ENCODE assay signal across 27 mouse cellular contexts in genomic region chr3:81521804-81522203, GRCm38 (mm10).
DNase-seq lines count a peak whose midpoint lies in the region; ATAC-seq and TF ChIP-seq lines count a peak whose summit lies in the region.
"Had no signal": no experiment of that assay in that cellular context is flagged by ENCODE, and none has a peak within 500 bp of the region (broad histone marks: within the 10 kb centered on the region; RNA-seq: fewer than 3 reads in every experiment).

No protein-coding gene starts in this region.

- H3K27ac ChIP-seq in forebrain, embryonic 11.5 days (ENCODE audit: low read depth, low read length), result no peak overlapping the region
- no peak overlapping the region for H3K27ac ChIP-seq in forebrain, embryonic 10.5 days
- no peak overlapping the region for H3K27ac ChIP-seq in midbrain, embryonic 12.5 days (replicated peaks)
- H3K27ac ChIP-seq in midbrain, postnatal 0 days (ENCODE audit: low read depth, low read length), result no peak overlapping the region
- H3K27ac ChIP-seq in midbrain, embryonic 16.5 days (ENCODE audit: low read length), result no peak overlapping the region
- H3K27ac ChIP-seq in intestine, embryonic 15.5 days, result no peak overlapping the region
- H3K27ac ChIP-seq: embryonic facial prominence, embryonic 10.5 days; embryonic facial prominence, embryonic 12.5 days; forebrain, embryonic 12.5 days had no signal

- no peak overlapping the region for H3K9ac ChIP-seq in forebrain, embryonic 11.5 days (ENCODE audit: low read length)
- no peak overlapping the region for H3K9ac ChIP-seq in midbrain, embryonic 12.5 days (replicated peaks)
- H3K9ac ChIP-seq in midbrain, postnatal 0 days (replicated peaks; ENCODE audit: low read length, poor library complexity, severe bottlenecking), result no peak overlapping the region
- no peak overlapping the region for H3K9ac ChIP-seq in midbrain, embryonic 16.5 days (ENCODE audit: low read depth, low read length)
- no peak overlapping the region for H3K9ac ChIP-seq in intestine, embryonic 15.5 days
- H3K9ac ChIP-seq: embryonic facial prominence, embryonic 12.5 days; forebrain, embryonic 12.5 days had no signal

- no peaks in the 10 kb centered on the region for H3K36me3 ChIP-seq in forebrain, embryonic 11.5 days (ENCODE audit: control insufficient read depth, insufficient read depth, low read length)
- no peaks in the 10 kb centered on the region for H3K36me3 ChIP-seq in forebrain, embryonic 10.5 days (replicated peaks)
- no peaks in the 10 kb centered on the region for H3K36me3 ChIP-seq in midbrain, embryonic 12.5 days
- no peaks in the 10 kb centered on the region for H3K36me3 ChIP-seq in midbrain, postnatal 0 days (ENCODE audit: insufficient read depth, low read length)
- H3K36me3 ChIP-seq in midbrain, embryonic 16.5 days (ENCODE audit: control insufficient read depth, insufficient read depth, low read length), result no peaks in the 10 kb centered on the region
- H3K36me3 ChIP-seq in intestine, embryonic 15.5 days, result no peaks in the 10 kb centered on the region
- H3K36me3 ChIP-seq: embryonic facial prominence, embryonic 10.5 days; embryonic facial prominence, embryonic 12.5 days; forebrain, embryonic 12.5 days; G1E had no signal

- H3K27me3 ChIP-seq in forebrain, embryonic 11.5 days (ENCODE audit: control insufficient read depth, insufficient read depth, low read length), result no peaks in the 10 kb centered on the region
- H3K27me3 ChIP-seq in forebrain, embryonic 10.5 days (ENCODE audit: poor library complexity, severe bottlenecking), result no peaks in the 10 kb centered on the region
- H3K27me3 ChIP-seq in midbrain, embryonic 12.5 days, result no peaks in the 10 kb centered on the region
- H3K27me3 ChIP-seq in midbrain, postnatal 0 days (ENCODE audit: insufficient read depth, low read length), result no peaks in the 10 kb centered on the region
- no peaks in the 10 kb centered on the region for H3K27me3 ChIP-seq in midbrain, embryonic 16.5 days (ENCODE audit: control insufficient read depth, insufficient read depth, low read depth, low read length)
- H3K27me3 ChIP-seq in intestine, embryonic 15.5 days (replicated peaks), result no peaks in the 10 kb centered on the region
- H3K27me3 ChIP-seq: CH12.LX; embryonic facial prominence, embryonic 12.5 days; forebrain, embryonic 12.5 days had no signal

- no peak for DNase-seq in forebrain, embryonic 11.5 days (ENCODE audit: low spot score)
- DNase-seq in forebrain, embryonic 10.5 days (ENCODE audit: extremely low spot score, low spot score), result no peak
- DNase-seq in midbrain, postnatal 0 days (ENCODE audit: low spot score), result no peak
- DNase-seq in brain, embryonic 14.5 days (ENCODE audit: low read depth), result peak; percentile 37
- DNase-seq: adrenal gland, adult 8-10 months; adrenal gland, postnatal 14 days; adrenal gland, postnatal 36 days; B cell, adult 2 months; cerebellum, adult 11 months; cerebellum, adult 18-20 months; cerebellum, adult 9-10 months; cerebellum, postnatal 10 days; cerebellum, postnatal 25 days had no signal

- no peak for TF ChIP-seq CTCF in midbrain, postnatal 0 days (IDR thresholded peaks at IDR 0.05)
- no peak for TF ChIP-seq CTCF in brain, embryonic 14.5 days (IDR thresholded peaks at IDR 0.05; ENCODE audit: borderline replicate concordance, extremely low read depth, insufficient read depth, insufficient read length)

- no peaks in the 10 kb centered on the region for H3K9me3 ChIP-seq in forebrain, embryonic 11.5 days (ENCODE audit: control insufficient read depth, low read length)
- H3K9me3 ChIP-seq in forebrain, embryonic 10.5 days, result no peaks in the 10 kb centered on the region
- no peaks in the 10 kb centered on the region for H3K9me3 ChIP-seq in midbrain, embryonic 12.5 days
- no peaks in the 10 kb centered on the region for H3K9me3 ChIP-seq in midbrain, postnatal 0 days (ENCODE audit: low read length)
- H3K9me3 ChIP-seq in midbrain, embryonic 16.5 days (replicated peaks; ENCODE audit: control insufficient read depth, low read length, poor library complexity, severe bottlenecking), result no peaks in the 10 kb centered on the region
- no peaks in the 10 kb centered on the region for H3K9me3 ChIP-seq in intestine, embryonic 15.5 days
- H3K9me3 ChIP-seq: embryonic facial prominence, embryonic 10.5 days; embryonic facial prominence, embryonic 12.5 days; forebrain, embryonic 12.5 days; G1E had no signal

- H3K4me2 ChIP-seq in forebrain, embryonic 11.5 days (ENCODE audit: low read depth, low read length, severe bottlenecking), result no peak overlapping the region
- H3K4me2 ChIP-seq in midbrain, embryonic 12.5 days (replicated peaks), result no peak overlapping the region
- no peak overlapping the region for H3K4me2 ChIP-seq in midbrain, postnatal 0 days (ENCODE audit: low read depth, low read length, poor library complexity, severe bottlenecking)
- no peak overlapping the region for H3K4me2 ChIP-seq in midbrain, embryonic 16.5 days (ENCODE audit: low read length)
- H3K4me2 ChIP-seq in intestine, embryonic 15.5 days (replicated peaks), result no peak overlapping the region
- H3K4me2 ChIP-seq: embryonic facial prominence, embryonic 12.5 days; forebrain, embryonic 12.5 days had no signal

- WGBS in forebrain, embryonic 11.5 days, result 57% methylated on average over 4 of the region's 4 CpGs
- WGBS in forebrain, embryonic 10.5 days, result 80% methylated on average over 4 of the region's 4 CpGs
- WGBS in midbrain, embryonic 12.5 days, result 23% methylated on average over 4 of the region's 4 CpGs
- 18% methylated on average over 4 of the region's 4 CpGs for WGBS in midbrain, postnatal 0 days
- 10% methylated on average over 4 of the region's 4 CpGs for WGBS in midbrain, embryonic 16.5 days
- 84% methylated on average over 4 of the region's 4 CpGs for WGBS in intestine, embryonic 15.5 days

- ATAC-seq in forebrain, embryonic 11.5 days (replicated peaks; ENCODE audit: low FRiP score), result peak; percentile 30; the same call in 1 of the 2 replicates
- peak; percentile 91 for ATAC-seq in midbrain, embryonic 12.5 days (ENCODE audit: low FRiP score, low read depth)
- no peak for ATAC-seq in midbrain, postnatal 0 days (ENCODE audit: low FRiP score)
- 0 out of 2 replicates have a peak, but pooled peaks have one; percentile 28 for ATAC-seq in midbrain, embryonic 16.5 days
- ATAC-seq in intestine, embryonic 15.5 days, result no peak
- ATAC-seq: activated CD4-positive, CD25-positive, alpha-beta regulatory T cell, adult 4 months; CD4-positive, CD25-positive, alpha-beta regulatory T cell, adult 4 months; forebrain, embryonic 14.5 days; forebrain, embryonic 16.5 days; Patski had no signal

- no peak for TF ChIP-seq POLR2A in brain, embryonic 14.5 days (IDR thresholded peaks at IDR 0.05; ENCODE audit: borderline replicate concordance, extremely low read depth, insufficient read depth, insufficient read length, poor library complexity, severe bottlenecking)

- no peaks in the 10 kb centered on the region for H3K4me1 ChIP-seq in forebrain, embryonic 11.5 days (replicated peaks; ENCODE audit: control insufficient read depth, insufficient read depth, low read length)
- H3K4me1 ChIP-seq in forebrain, embryonic 10.5 days, result no peaks in the 10 kb centered on the region
- H3K4me1 ChIP-seq in midbrain, embryonic 12.5 days, result peaks cover 5% of the 10 kb centered on the region; the same call in 1 of the 2 replicates
- no peaks in the 10 kb centered on the region for H3K4me1 ChIP-seq in midbrain, postnatal 0 days (ENCODE audit: insufficient read depth, low read length)
- H3K4me1 ChIP-seq in midbrain, embryonic 16.5 days (ENCODE audit: control insufficient read depth, insufficient read depth, low read length), result no peaks in the 10 kb centered on the region
- H3K4me1 ChIP-seq in intestine, embryonic 15.5 days (replicated peaks), result no peaks in the 10 kb centered on the region
- H3K4me1 ChIP-seq: embryonic facial prominence, embryonic 10.5 days; embryonic facial prominence, embryonic 12.5 days had no signal

- H3K4me3 ChIP-seq in forebrain, embryonic 11.5 days (ENCODE audit: low read depth, low read length), result no peak overlapping the region
- no peak overlapping the region for H3K4me3 ChIP-seq in forebrain, embryonic 10.5 days
- H3K4me3 ChIP-seq in midbrain, embryonic 12.5 days, result no peak overlapping the region
- H3K4me3 ChIP-seq in midbrain, postnatal 0 days (ENCODE audit: low read depth, low read length), result no peak overlapping the region
- H3K4me3 ChIP-seq in midbrain, embryonic 16.5 days (ENCODE audit: low read depth, low read length), result no peak overlapping the region
- H3K4me3 ChIP-seq in intestine, embryonic 15.5 days (replicated peaks), result no peak overlapping the region
- H3K4me3 ChIP-seq: embryonic facial prominence, embryonic 10.5 days; embryonic facial prominence, embryonic 12.5 days; erythroblast, embryonic 14.5 days; forebrain, embryonic 12.5 days had no signal

Comparison
In these comparisons a context has a peak if more than half of its experiments do, and no peak if none do; other contexts are left out.
1. ATAC-seq: peak in forebrain, embryonic 11.5 days (single experiment), midbrain, embryonic 12.5 days (single experiment) and midbrain, embryonic 16.5 days (single experiment); none in midbrain, postnatal 0 days (single experiment) and intestine, embryonic 15.5 days (single experiment).